Mouse (Mus musculus): ENCODE data around the gene Olfr851.

Gene Olfr851

DNA sequence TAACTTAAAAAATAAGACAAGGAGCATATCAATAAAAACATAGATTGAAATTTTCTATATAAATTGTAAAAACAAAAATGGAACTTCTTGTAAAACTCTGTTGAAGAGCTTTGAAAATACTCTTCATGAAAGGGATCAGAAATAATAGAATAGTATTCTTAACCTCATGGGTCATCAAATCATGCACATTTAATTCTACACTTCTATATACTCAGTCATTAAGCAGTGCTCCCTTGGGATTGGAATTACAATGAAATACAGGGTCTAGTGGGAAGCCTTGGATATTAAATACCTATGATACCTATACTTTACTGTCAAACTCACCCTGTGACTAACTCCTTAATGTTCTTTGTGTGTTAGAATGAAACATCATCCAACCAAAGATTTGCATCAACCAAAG lies at the start of gene Olfr851:
TSS of gene Olfr851 (plus strand) at position 301 of the 400 bp plus-strand sequence.
- Histone ChIP-seq H3K36me3 (ENCODE audit: insufficient read depth, low read length) (no peaks in the 10 kb centered on the region), H3K4me1 (replicated peaks; ENCODE audit: low read depth, low read length) (no peaks in the 10 kb centered on the region), H3K4me3 (replicated peaks; ENCODE audit: low read length) (no peak within 1 kb of the TSS), H3K9me3 (ENCODE audit: low read length) (no peaks in the 10 kb centered on the region; the same call in 1 of the 2 replicates), H3K27me3 (ENCODE audit: insufficient read depth, low read length) (no peaks in the 10 kb centered on the region)
- TF ChIP-seq CTCF (conservative IDR thresholded peaks at IDR 0.05; ENCODE audit: low read length) = no peak
- no peak for TF ChIP-seq POU5F1 (IDR thresholded peaks at IDR 0.05; ENCODE audit: borderline replicate concordance, low read length)
- no peak for TF ChIP-seq NANOG (IDR thresholded peaks at IDR 0.05; ENCODE audit: borderline replicate concordance, low read length)

DNA sequence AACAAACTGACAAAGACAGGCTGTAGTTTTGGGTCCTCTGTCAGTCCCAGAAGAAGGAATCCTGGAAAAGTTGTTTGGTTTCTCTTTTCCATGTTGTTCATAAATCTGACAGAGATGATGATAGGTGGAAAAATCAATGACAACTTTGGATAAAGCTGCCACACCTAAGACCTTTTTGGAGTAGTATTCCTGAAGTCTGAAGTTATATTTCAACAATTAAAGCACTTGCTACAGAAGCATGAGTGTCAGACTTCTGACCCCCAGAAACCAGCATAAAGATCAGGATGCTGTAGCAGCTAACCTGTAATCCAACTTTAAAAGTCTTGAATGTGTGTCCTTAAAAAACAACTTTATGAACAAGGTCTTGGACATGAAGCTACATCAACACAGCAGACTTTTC lies 14.9 kb upstream of the Olfr851 start, which contains the start of gene Olfr850:
TSS of gene Olfr850 (minus strand) at position 101 of the 400 bp plus-strand sequence.
- no peaks in the 10 kb centered on the region for H3K4me1 ChIP-seq (replicated peaks; ENCODE audit: low read depth, low read length)
- no peaks in the 10 kb centered on the region for H3K36me3 ChIP-seq (ENCODE audit: insufficient read depth, low read length)
- no peaks in the 10 kb centered on the region for H3K27me3 ChIP-seq (ENCODE audit: insufficient read depth, low read length)
- H3K9me3 ChIP-seq (ENCODE audit: low read length) = peaks cover 14% of the 10 kb centered on the region
- no peak within 1 kb of the TSS for H3K4me3 ChIP-seq (replicated peaks; ENCODE audit: low read length)
- TF ChIP-seq NANOG (IDR thresholded peaks at IDR 0.05; ENCODE audit: borderline replicate concordance, low read length) (no peak), POU5F1 (IDR thresholded peaks at IDR 0.05; ENCODE audit: borderline replicate concordance, low read length) (no peak), CTCF (conservative IDR thresholded peaks at IDR 0.05; ENCODE audit: low read length) (no peak)

DNA sequence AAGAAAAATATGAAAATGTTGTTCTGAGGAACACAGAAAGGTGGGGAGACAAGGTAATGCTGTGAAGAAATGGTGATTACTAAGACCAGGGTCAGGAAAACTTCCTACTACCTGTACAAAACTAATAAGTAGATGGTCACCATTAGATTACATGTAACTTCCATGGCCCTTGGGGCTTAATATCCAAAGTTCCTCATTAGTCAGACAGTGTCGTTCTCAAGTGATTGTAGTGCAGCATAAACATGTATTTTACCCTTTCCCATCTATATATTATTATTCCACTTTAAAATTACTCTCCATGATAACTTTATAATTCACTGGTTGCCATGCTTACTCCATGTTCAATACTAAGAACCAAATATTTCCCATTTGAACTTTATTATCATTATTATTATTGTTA lies 47.9 kb downstream of the Olfr851 start, which contains the start of gene Olfr853:
TSS of gene Olfr853 (minus strand) at position 101 of the 400 bp plus-strand sequence.
- H3K4me3 ChIP-seq (replicated peaks; ENCODE audit: low read length) = no peak within 1 kb of the TSS
- TF ChIP-seq CTCF (conservative IDR thresholded peaks at IDR 0.05; ENCODE audit: low read length) = no peak
- TF ChIP-seq NANOG (IDR thresholded peaks at IDR 0.05; ENCODE audit: borderline replicate concordance, low read length) = no peak
- no peaks in the 10 kb centered on the region for H3K36me3 ChIP-seq (ENCODE audit: insufficient read depth, low read length)
- no peaks in the 10 kb centered on the region for H3K27me3 ChIP-seq (ENCODE audit: insufficient read depth, low read length)
- H3K9me3 ChIP-seq (ENCODE audit: low read length) = no peaks in the 10 kb centered on the region
- H3K4me1 ChIP-seq (replicated peaks; ENCODE audit: low read depth, low read length) = no peaks in the 10 kb centered on the region

Data from E14TG2a.4 (cell line).